Mouse (Mus musculus) liver, embryonic 13.5 days (tissue): ENCODE measurements at regions not wholly inside any gene's neighbourhood (a gene's known extent, or its start where the extent isn't known, plus 50 kb on each side); places are given as distances from the start of the nearest gene placed in this dataset.

Experiments
- ATAC-seq: fragments of 200-750 bp; cut with Nextera tagmentation; 2 replicates; pipeline ENCODE4 v1.8.0; 2017; ENCODE audit warnings: low read depth, mild to moderate bottlenecking, moderate number of reproducible peaks, moderate library complexity
- DNase-seq: peaks from one replicate; pipeline ENCODE4 v3.0.0; 2022
- H3K27ac ChIP-seq: fragments of 300-500 bp; sonication (generic); 2 replicates; pipeline ENCODE4 v1.5.1; 2015; ENCODE audit warnings: moderate library complexity, mild to moderate bottlenecking, inconsistent platforms
- H3K27me3 ChIP-seq: fragments of 300-500 bp; sonication (generic); 2 replicates; pipeline ENCODE4 v1.6.1; 2015; ENCODE audit warnings: mild to moderate bottlenecking, inconsistent platforms
- H3K36me3 ChIP-seq: fragments of 300-500 bp; sonication (generic); 2 replicates; pipeline ENCODE4 v1.6.1; 2015; ENCODE audit warnings: mild to moderate bottlenecking, inconsistent platforms
- H3K4me1 ChIP-seq: fragments of 300-500 bp; sonication (generic); replicated peaks from 2 replicates; pipeline ENCODE4 v1.6.1; 2015; ENCODE audit warnings: inconsistent platforms
- H3K4me2 ChIP-seq: fragments of 300-500 bp; sonication (generic); 2 replicates; pipeline ENCODE4 v1.6.1; 2015; ENCODE audit warnings: inconsistent platforms, mild to moderate bottlenecking, moderate library complexity
- H3K4me3 ChIP-seq: fragments of 300-500 bp; sonication (generic); replicated peaks from 2 replicates; pipeline ENCODE4 v1.5.1; 2015; ENCODE audit warnings: mild to moderate bottlenecking, inconsistent platforms
- H3K9ac ChIP-seq: fragments of 300-500 bp; sonication (generic); 2 replicates; pipeline ENCODE4 v1.6.1; 2015; ENCODE audit warnings: mild to moderate bottlenecking, inconsistent platforms
- H3K9me3 ChIP-seq: fragments of 300-500 bp; sonication (generic); replicated peaks from 2 replicates; pipeline ENCODE4 v1.6.1; 2016; ENCODE audit warnings: inconsistent platforms
- WGBS: fragments of 180-500 bp; shearing (Covaris S2); methylation state at CpG from one replicate; pipeline ENCODE4 v1.1.7; 2015; ENCODE audit not compliant: insufficient replicate concordance; 5-methylcytosine and 5-hydroxymethylcytosine counted together

DNA sequence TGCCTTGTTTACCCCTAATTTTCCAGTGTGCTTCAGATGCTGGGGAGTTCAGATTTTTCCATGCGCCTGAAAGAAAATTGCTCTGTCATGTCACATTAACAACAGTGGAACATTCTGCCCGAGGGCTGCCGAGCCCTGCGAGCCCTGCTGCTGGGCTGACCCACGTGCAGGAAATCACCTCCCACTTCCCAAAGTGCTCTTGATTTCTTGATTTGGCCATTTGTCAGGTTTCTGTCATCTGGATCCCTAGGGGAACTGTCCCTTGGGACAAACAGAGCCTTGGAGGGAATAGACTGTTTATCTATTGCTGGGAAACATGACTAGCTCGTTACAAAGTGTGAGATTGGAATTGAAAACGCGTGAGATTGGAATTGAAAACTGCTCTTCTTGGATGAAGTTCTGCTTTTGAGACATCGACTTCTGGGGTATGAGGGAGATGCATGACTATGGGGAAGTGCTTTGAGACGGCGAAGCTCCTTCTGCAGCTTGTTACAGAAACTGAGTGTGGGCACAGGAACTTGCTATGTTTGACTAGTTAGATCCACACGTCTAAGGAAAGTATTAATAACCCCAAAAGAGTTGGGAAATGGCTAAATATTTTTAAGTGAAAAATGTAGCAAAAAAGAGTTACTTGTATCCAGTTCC, 277.0 kb downstream of the Glrx3 start:
- no peak overlapping the region for H3K4me3 ChIP-seq
- H3K4me2 ChIP-seq = no peak overlapping the region
- WGBS = 28% methylated on average over 12 of the region's 12 CpGs
- no peaks in the 10 kb centered on the region for H3K27me3 ChIP-seq
- H3K27ac ChIP-seq = no peak overlapping the region
- H3K36me3 ChIP-seq = no peaks in the 10 kb centered on the region
- H3K4me1 ChIP-seq = no peaks in the 10 kb centered on the region
- H3K9me3 ChIP-seq = no peaks in the 10 kb centered on the region
- no peak for DNase-seq
- H3K9ac ChIP-seq = no peak overlapping the region
- ATAC-seq = no peak

DNA sequence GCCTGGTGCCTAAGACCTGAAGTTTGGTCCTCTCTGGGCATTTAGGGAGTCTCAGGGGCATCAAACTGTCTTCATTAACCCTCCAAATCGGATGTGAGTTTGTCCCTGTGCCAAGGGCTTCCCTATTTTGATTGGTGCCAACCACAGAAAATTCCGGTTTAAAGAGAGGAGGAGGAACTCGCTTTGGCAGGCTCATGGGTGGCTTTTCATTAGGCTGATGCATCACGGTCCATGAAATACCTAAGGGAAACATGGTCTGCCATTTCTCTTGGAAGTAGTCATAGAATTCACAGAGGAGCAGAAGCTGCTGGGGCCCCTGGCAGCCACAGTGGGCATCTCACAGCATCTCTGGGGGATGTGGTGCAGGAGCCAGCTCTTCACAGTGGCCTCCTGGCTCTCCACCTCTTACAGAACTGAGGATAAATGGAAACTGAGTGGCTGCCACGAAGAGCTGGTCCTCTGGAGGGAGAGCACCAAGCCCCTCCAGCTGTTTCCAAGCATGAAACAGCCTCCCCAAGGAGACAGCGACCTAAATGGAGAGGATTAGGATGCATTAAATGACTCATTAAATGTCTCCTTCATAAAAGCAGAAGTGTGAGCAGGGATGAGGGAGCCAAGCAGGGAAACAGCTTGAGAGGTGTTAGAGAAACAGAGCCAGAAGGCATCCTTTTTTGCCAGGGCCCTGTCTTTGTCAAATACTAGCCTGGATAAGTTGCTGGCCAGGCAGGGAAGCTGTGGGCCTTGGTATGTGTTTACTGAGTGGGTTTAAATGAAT, 277.9 kb downstream of the Glrx3 start:
- Histone ChIP-seq H3K9ac (no peak overlapping the region), H3K9me3 (no peaks in the 10 kb centered on the region), H3K4me3 (no peak overlapping the region), H3K4me1 (no peaks in the 10 kb centered on the region), H3K27me3 (no peaks in the 10 kb centered on the region), H3K36me3 (no peaks in the 10 kb centered on the region), H3K27ac (no peak overlapping the region), H3K4me2 (no peak overlapping the region)
- WGBS = 46% methylated on average over 6 of the region's 6 CpGs
- no peak for ATAC-seq
- DNase-seq = no peak

DNA sequence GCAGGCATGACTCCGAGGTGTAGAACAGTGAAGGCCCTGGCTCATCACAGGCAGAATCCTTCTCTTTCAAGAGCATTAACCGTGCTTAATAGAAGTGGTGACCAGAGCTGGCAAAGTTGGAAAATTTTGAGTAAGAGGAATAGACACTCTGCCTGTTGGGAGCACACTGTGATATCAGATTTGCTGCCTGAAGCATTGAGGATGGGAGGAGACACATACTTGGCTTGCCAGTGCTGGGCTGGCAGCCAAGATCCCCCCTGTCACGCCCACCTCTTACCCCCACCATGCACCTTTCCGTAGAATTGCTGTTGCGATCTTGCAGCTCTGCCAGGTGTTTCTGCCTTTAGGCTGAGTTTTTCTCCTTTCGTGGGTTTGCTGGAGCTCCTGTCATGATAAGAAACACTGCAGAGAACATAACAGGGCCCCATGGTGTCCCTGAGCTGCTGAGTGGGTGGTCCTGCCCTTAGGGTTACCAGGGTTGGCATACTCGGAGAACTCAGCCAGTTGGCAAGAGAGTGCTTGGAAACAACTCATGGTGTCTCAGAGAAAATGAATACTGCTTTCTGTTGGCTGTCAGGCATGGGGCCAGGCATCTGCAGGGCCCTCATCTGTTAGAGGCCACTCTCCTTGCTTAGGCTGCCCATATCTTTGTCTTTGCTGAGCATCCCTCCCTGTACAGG, 286.1 kb downstream of the Glrx3 start:
- H3K27me3 ChIP-seq = no peaks in the 10 kb centered on the region
- no peaks in the 10 kb centered on the region for H3K4me1 ChIP-seq
- H3K36me3 ChIP-seq = no peaks in the 10 kb centered on the region
- 62% methylated on average over 7 of the region's 7 CpGs for WGBS
- no peak overlapping the region for H3K9ac ChIP-seq
- ATAC-seq (no peak), DNase-seq (no peak)
- no peak overlapping the region for H3K4me2 ChIP-seq
- H3K4me3 ChIP-seq = no peak overlapping the region
- no peaks in the 10 kb centered on the region for H3K9me3 ChIP-seq
- H3K27ac ChIP-seq = no peak overlapping the region

DNA sequence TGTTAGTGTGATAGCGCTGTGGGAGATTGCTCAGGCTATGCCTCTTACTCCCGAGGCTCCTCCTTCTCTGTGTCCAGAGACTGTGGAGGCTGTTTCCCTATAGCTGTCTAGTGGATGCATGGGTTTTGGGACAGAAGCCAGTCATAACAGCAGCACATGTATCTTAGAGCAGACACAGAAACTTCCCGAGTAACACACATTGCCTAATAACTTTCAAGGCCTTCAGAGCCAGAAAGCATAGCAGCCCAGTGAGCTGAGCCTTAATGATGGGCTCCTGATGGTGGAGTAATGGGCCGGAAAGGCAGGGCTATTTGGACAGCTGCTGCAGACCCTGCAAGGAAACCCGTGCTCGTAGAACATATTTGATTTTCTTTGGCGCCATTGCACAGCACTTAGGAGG, 288.6 kb downstream of the Glrx3 start:
- Histone ChIP-seq H3K27me3 (no peaks in the 10 kb centered on the region), H3K4me1 (no peaks in the 10 kb centered on the region), H3K9me3 (no peaks in the 10 kb centered on the region), H3K27ac (no peak overlapping the region), H3K4me3 (no peak overlapping the region), H3K9ac (no peak overlapping the region), H3K4me2 (no peak overlapping the region), H3K36me3 (no peaks in the 10 kb centered on the region)
- WGBS = 62% methylated on average over 7 of the region's 7 CpGs
- DNase-seq = no peak
- ATAC-seq = no peak

DNA sequence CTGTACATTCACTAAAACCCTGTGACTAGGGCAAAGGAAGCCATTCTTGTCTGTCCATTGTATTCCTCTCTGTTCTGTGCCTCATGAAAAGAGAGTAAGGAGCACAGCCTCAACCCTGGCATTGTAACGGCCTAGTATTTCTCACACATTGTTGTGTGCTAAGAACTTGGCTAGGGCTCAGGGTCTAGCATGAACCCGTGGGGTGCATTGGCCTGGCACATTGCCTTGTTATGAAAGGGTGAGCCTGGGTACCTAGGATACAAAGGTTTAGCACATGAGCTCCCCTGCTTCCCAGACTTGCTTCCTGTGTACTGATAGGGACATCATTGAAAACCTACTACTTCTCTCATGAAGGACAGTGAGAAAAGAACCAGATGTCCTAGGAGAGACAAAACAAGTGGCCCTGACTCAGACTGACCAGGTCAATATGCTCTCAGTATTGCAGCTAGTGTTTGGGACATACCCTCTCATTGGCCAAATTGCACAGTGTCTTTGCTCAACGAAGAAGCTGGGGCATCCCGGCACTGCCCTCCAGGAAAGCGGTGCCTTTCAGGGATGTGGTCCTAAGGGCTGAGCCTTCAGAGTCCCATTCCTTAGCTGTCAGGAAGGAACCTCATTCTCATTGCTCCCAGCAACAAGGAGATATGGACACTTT, 298.6 kb downstream of the Glrx3 start:
- H3K36me3 ChIP-seq = no peaks in the 10 kb centered on the region
- H3K4me1 ChIP-seq = no peaks in the 10 kb centered on the region
- H3K4me3 ChIP-seq = no peak overlapping the region
- H3K9ac ChIP-seq = no peak overlapping the region
- DNase-seq = no peak
- no peak overlapping the region for H3K27ac ChIP-seq
- ATAC-seq = no peak
- WGBS = 68% methylated on average over 5 of the region's 5 CpGs
- H3K4me2 ChIP-seq = no peak overlapping the region
- no peaks in the 10 kb centered on the region for H3K9me3 ChIP-seq
- H3K27me3 ChIP-seq = no peaks in the 10 kb centered on the region

DNA sequence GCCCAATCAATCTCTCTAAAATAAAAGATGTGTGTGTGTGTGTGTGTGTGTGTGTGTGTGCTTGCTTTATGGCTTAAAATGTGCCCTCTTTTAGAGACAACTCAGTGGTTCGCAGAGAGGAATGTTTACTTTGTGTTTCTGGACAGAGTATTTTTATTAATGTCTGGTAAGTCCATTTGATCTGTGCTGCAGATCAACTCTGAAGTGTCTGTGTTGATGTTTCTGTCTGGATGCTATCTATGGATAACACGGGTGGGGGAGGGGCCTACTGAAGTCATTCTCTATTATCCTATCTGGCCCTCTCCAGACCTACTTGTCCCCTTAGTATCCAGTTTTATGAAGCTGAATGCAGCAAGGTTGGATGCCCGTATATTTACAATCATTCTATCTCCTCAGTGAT, 304.3 kb downstream of the Glrx3 start:
- Histone ChIP-seq H3K27ac (no peak overlapping the region), H3K36me3 (no peaks in the 10 kb centered on the region), H3K4me1 (no peaks in the 10 kb centered on the region), H3K27me3 (no peaks in the 10 kb centered on the region), H3K9me3 (no peaks in the 10 kb centered on the region), H3K4me3 (no peak overlapping the region), H3K9ac (no peak overlapping the region), H3K4me2 (no peak overlapping the region)
- WGBS = 50% methylated on average over 3 of the region's 3 CpGs
- ATAC-seq (no peak), DNase-seq (no peak)

DNA sequence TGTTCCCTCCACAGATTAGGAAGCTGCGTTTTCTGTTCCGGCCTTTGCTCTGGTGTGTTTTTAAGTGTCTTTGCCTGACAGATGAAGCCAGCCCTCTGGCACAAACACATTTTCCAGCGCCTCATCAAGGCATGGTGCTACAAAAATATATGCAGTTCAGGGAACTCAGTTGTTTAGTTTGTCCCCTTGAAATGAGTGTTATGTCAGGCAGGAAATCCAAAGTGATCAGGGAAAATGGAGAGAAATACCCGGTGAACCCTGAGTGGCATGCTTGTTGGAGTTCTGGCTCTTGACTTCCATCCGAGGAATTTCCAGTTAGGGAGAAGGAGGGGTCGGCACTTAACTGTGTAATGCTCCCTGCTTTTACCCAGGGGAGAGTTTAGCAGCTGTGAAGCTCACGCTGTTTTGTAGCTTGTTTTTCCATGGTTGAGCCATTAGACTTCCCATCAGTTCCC, 304.9 kb downstream of the Glrx3 start:
- H3K9me3 ChIP-seq = no peaks in the 10 kb centered on the region
- no peak for DNase-seq
- ATAC-seq = no peak
- H3K36me3 ChIP-seq = no peaks in the 10 kb centered on the region
- no peak overlapping the region for H3K4me2 ChIP-seq
- no peak overlapping the region for H3K4me3 ChIP-seq
- no peak overlapping the region for H3K27ac ChIP-seq
- WGBS = 53% methylated on average over 7 of the region's 7 CpGs
- no peaks in the 10 kb centered on the region for H3K27me3 ChIP-seq
- no peaks in the 10 kb centered on the region for H3K4me1 ChIP-seq
- no peak overlapping the region for H3K9ac ChIP-seq

DNA sequence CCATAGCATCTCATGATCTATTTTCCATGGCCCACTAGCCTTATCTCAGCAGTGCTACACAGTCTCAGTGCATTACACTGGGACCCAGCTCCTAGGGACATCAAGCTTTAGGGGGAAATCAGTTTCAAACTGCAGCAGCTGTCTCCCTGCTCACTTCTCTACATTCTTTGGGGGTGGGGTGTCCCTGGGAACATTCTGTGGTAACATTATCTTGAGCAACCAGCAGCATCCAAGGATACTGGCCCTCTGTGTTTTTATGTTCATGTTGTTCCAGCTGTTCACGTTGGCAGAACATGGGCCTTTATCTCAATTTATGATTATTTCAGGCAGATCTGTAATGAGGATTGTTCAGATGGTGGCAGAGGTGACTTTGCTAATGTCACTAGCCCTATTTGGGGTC, 308.2 kb downstream of the Glrx3 start:
- H3K36me3 ChIP-seq = no peaks in the 10 kb centered on the region
- H3K27ac ChIP-seq = no peak overlapping the region
- no peaks in the 10 kb centered on the region for H3K9me3 ChIP-seq
- no peaks in the 10 kb centered on the region for H3K27me3 ChIP-seq
- no peak overlapping the region for H3K9ac ChIP-seq
- ATAC-seq = no peak
- no peaks in the 10 kb centered on the region for H3K4me1 ChIP-seq
- H3K4me3 ChIP-seq = no peak overlapping the region
- 56% methylated on average over 1 of the region's 1 CpGs for WGBS
- DNase-seq = no peak
- no peak overlapping the region for H3K4me2 ChIP-seq

DNA sequence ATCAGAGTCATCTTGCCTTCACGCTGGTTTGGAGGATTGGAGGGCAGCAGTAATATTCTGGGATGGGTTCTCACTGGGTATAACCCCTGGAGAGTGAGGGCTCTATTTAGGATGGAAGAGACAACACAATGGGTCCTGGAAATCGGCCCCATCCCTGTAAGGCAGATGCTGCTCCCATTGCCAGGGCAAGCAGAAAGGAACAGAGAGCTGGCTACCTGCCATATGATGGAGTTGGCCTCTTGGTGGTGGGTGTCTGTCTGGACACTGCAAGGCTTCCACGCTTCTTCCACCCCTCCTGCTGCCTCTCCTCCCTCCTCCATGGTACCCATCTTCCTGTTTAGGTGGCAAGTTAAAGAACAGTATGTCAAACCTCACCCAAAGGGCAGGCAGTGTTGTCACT, 308.6 kb downstream of the Glrx3 start:
- H3K27me3 ChIP-seq = no peaks in the 10 kb centered on the region
- WGBS = 51% methylated on average over 3 of the region's 3 CpGs

DNA sequence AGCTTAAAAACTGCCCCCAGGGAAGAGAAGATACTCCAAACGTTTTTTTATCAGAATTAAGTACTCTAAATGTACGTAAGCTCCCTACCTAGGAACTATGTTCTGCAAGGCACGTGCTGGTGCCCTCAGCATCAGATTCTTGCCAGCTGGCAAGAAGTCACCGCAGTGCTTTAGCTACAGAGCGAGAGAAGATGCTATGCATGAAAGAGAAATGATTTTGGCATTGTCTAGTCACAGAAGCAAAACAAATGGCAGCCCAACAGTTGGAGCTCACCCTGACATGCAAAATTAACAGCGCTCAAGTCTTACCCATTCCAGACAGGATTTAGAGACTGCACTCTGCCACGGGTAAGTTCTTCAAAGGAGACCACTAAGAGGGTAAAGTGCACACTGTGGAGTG, 311.5 kb downstream of the Glrx3 start:
- 61% methylated on average over 7 of the region's 7 CpGs for WGBS
- no peaks in the 10 kb centered on the region for H3K36me3 ChIP-seq

More for the DNA sequence above, 308.6 kb downstream of the Glrx3 start:
- Histone ChIP-seq H3K4me1 (no peaks in the 10 kb centered on the region), H3K36me3 (no peaks in the 10 kb centered on the region), H3K9me3 (no peaks in the 10 kb centered on the region), H3K4me3 (no peak overlapping the region), H3K4me2 (no peak overlapping the region), H3K27ac (no peak overlapping the region), H3K9ac (no peak overlapping the region)
- ATAC-seq (no peak), DNase-seq (no peak)

DNA sequence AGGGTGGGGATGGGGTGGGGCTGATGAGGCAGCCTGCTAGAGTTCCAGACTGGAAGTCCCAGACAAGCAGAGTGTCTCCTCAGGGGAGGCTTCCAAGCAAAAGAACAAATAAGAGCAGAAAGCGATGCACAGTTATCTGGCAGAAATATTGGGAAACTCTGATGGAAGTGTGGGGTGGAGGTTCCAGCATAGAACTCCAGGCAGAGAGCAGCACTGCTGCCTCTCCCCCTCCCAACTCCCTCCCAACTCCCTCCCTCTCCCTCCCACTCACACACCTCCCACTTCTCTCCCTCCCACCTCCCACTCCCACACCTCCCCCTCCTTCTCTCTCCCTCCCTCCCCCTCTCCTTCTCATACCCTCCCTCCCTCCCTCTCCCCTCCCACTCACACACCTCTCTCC, 313.3 kb downstream of the Glrx3 start:
- no peak for ATAC-seq
- WGBS = 65% methylated on average over 1 of the region's 1 CpGs
- no peaks in the 10 kb centered on the region for H3K36me3 ChIP-seq

More for the DNA sequence above, 311.5 kb downstream of the Glrx3 start:
- no peak for ATAC-seq
- Histone ChIP-seq H3K9me3 (no peaks in the 10 kb centered on the region), H3K4me2 (no peak overlapping the region), H3K4me3 (no peak overlapping the region), H3K9ac (no peak overlapping the region), H3K4me1 (no peaks in the 10 kb centered on the region), H3K27ac (no peak overlapping the region), H3K27me3 (no peaks in the 10 kb centered on the region)
- no peak for DNase-seq

More for the DNA sequence above, 313.3 kb downstream of the Glrx3 start:
- H3K27me3 ChIP-seq = no peaks in the 10 kb centered on the region
- H3K4me3 ChIP-seq = no peak overlapping the region
- no peak overlapping the region for H3K9ac ChIP-seq
- DNase-seq = no peak
- H3K4me1 ChIP-seq = no peaks in the 10 kb centered on the region
- H3K4me2 ChIP-seq = no peak overlapping the region
- no peaks in the 10 kb centered on the region for H3K9me3 ChIP-seq
- no peak overlapping the region for H3K27ac ChIP-seq
